Mouse (Mus musculus) c-Kit-positive CD71-negative TER-119-negative erythroid progenitor cells, embryonic 14.5 days (primary cell): Measurements from ENCODE around the gene Taf1c.

Experiments used
- DNase-seq: peaks from one replicate; pipeline ENCODE4 v3.0.0-alpha.2; 2013; ENCODE audit warnings: low read depth

The Taf1c gene

DNA sequence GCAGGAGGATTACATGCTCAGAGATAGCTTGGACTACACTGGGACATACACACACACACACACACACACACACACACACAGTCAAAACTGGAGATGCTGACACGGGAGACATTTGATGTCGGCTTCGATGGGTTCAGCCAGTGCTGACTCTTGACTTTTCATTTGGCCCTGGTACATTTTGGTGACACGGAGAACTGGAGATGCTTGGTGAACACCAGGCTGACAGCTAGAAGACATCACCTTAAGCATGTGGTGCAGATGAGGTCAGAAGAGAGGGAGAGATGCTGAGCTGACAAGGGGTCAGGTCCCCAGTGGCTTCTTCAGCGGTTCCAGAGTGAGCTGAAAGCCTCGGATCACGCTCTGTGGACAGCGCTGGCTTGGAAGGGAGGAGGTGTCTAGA, 18.0 kb upstream of the Taf1c start:
- no peak for DNase-seq

DNA sequence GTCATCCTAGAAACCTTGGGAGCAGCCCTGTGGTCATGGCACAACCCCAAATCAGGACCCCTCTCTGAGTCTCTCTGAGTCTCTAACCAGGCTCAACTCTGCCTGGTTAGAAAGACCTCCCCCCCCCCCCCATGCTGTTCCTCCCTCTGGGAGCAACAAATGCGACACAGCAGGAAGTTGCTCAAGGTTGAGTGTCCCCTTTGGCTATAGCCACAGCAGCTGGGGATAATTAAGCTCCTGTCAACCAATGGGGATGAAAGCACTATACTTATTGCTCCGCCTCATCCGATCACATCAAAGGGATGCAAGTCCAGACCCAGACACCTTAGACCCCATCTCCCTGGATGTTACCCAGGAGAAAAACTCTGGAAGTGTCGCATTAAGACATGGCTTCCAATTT, 17.5 kb upstream of the Taf1c start:
- no peak for DNase-seq

DNA sequence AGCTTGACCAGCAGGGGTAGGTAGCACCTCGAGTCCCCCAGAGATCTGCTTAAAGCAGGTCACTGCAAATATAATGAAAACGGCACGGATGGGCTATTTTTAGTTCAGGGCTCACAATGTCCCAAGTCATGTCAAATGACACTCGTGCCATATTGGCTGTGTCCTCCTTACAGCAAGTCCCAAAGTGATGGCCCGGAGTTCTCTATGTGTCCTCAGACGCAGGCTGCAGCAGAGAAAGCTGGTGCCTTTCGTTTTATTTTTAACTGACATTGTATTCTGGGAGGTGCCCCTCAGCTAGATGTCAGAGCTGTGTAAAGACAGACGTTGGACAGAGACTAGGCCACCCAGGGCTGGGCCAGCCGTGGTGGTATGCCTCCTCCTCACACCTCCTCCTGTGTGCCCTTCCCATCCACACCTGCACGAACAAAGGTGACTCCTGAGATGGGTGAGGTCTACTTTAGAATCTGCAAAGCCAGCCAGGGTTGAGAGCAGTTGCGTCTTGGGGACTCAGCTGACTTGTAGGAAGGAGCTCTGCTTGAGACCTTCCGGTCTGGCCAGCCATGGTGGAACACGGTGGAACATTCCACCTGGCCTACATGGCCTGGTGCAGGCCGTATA, 15.9 kb upstream of the Taf1c start:
- no peak for DNase-seq

DNA sequence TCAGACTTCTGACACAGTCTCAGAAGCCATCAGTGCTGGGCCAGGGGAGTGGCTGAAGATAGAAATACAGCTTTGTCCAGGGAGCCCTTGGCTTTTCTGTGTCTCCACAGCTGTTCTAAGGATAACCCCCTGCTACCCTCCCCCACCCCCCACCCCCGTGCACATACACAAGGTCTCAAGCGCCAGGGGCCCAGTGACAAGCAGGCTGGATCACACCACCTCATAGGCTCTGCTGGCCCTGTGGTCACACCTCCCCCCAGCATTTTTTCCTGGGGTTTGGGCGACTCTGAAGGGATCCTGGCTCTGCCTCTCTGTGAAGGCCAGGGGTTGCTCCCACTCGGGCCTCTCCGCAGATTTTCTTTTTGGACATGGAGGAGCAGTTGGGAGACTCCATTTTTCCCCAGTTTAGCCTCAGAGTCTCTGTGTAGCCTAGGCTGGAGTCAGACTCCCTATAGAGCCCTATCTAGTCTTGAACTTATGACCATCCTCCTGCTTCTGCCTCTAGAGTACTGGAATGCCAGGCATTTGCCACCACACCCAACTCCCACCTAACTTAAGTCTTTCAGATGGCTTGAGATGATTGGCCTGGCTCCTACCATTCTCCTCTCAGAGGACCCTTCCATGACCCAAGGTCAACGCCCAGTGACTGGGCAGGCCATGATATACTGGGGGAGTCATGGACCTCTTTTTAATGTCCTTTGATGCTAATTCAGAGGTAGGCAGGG, 15.3 kb upstream of the Taf1c start:
- DNase-seq, result no peak

DNA sequence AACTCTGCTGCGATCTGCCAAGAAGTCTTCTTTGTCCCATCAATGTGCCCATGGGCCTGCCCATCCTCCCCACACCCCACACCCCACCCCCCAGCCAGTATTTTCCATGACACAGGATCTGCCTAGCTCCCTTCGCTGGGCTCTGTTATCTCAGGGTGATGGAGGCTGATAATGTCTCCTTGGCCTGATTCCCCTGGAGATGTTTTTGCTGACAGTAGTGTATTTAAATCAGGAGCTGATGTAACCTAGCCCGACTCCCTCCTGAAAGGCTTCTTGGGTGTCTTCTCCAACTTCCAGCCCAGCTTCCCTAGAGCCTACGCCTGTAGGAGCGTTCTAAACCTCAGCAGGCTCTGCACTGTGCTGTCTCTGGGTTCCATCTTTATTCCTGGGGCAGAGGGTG, 13.9 kb upstream of the Taf1c start:
- DNase-seq, result no peak

DNA sequence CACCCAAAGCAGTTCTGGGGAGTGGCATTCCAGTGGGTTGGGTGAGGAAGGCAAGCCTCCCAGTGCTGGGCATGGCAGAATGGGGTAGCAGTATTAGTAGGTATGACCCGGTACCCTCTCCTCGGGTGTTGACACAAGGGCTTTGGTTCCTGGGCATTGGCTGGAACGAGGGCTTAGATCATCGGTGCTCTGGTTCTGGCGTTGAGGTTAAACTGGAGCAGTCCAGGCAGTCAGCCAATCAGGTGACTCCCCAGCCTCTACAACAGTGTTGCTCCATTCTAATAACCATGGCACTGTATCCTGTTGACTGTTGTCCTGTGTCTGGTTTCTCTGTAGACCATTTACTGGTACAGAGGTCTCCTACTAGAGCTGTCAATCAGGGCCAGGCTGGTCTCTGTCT, 12.6 kb upstream of the Taf1c start:
- no peak for DNase-seq

DNA sequence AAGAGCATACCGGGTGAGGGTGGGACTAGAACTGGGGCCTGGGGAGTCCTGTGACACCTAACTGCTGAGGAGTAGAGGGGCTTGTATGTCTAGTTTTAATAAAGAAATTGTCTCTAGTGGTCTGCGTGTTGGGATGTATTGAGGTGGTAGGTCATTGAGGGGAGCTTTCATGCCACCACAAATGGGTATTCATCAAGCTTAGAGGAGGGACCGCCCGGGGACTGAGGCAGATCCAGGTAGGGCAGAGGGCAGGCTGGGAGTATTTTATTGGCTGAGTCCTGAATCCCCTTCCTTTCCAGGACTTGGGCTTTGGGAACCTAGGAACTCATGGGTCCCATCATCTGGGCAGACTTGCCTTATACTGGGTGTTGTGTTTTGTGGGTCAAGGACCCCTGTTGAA, 11.8 kb upstream of the Taf1c start:
- no peak for DNase-seq

DNA sequence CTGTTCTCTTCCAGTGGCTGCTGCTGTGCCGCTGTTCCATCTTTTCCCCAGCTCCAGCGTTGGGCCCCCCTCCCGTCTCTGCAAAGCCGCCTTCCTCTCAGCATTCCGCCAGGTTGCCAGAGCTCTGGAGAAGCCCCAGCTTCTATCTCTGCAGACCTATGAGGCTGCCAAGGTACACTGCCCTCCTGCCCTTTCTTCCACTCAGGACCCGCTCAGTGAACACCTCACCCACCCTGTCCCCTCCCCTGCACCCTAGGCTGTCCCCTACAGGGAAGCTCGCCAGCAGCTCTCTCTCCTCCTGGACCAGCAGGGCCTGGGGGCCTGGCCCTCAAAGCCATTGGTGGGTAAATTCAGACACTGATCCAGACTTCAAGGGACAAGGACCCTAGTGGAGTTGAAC, 11.3 kb upstream of the Taf1c start:
- no peak for DNase-seq

DNA sequence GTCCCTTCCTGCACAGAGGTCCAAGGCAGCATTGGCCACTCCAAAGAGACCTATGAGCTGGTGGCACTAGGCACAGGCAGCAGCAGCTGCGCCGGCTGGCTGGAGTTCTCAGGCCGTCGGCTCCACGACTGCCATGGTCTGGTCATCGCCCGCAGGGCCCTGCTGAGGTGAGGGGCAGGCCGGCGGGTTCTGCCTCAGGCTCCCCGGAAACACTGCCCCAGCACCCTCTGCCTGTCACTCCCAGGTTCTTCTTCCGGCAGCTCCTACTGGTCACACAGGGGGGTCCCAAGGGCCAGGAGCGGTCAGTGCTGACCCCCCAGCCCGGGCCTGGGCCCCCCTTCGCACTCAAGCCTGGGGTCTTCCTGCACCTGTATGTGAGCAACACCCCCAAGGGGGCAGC, 10.1 kb upstream of the Taf1c start:
- no peak for DNase-seq

DNA sequence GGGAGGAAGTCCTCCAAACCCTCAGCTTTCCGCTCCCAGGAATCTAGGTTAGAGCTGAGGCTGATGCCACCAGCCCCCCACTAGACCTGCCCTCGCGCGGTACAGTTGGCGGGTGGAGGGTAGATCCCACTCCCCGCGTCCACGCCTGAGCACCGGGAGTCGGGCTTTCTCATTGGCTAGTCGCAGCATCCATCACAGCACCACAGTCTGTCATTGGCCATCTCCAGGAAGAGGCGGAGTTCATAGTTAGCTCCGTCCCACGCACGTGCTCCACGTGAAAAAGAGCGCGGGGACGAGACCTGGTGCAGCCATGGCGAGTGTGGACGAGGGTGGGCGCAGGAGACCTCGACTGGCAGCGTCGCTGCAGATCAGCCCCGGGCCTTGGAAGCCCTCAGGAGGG, 7.4 kb upstream of the Taf1c start, which contains the start of gene Adad2:
Adad2 (plus strand) TSS at position 277 of the 400 bp plus-strand sequence.
- no peak for DNase-seq

DNA sequence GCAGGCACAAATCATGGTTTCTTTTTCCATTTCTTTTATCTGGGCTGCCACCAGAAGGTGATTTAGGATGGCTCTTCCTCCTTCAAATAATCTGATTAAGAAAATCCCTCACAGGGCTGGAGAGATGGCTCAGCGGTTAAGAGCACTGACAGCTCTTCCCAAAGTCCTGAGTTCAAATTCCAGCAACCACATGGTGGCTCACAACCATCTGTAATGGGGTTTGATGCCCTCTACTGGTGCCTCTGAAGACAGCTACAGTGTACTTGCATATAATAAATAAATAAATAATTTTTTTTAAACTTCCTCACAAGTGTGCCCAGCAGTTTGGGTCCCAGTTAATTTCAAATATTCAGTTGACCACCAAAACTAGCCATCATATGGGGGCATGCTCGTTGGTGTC, 1.2 kb upstream of the Taf1c start:
- DNase-seq, result no peak

DNA sequence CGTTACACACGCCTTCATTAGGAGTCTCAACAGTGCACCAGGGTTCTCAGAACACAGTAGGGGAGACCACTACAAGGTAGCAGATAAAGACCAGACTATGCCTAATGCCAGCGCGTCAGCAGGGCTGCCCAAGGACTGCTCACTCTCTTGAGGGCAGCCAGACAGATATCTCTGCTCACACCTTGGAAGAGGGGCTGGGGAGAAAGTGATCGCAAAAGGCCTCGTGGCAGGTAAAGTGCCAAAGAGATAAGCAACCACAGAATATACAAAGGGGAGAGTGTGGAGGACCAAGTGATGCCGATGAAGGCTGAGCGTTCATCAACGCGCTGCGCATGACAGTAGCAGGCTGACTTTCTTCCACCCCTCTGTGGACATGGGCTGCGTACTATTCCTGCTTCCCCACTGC, 621 bp downstream of the Taf1c start:
- DNase-seq, result peak; percentile 13

DNA sequence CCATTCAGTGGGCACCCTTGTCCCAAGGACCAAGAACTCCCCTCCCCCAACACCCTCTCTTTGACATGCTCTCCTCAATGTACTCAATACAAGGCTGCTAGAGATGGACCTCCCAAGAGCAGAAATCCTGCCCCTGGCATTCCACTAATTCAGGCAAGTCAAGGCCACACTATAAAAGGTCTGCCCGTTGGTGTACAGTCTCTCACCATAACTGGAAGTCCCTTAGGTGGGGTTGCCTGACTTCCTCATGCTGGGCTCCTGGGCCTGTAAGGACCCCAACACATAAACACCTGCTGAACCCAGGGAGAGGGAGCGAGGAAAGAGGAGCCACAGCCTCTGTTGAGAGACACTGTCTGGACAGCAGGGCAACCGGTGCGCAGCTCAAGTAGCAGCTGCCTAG, 1.3 kb downstream of the Taf1c start:
- DNase-seq, result no peak

DNA sequence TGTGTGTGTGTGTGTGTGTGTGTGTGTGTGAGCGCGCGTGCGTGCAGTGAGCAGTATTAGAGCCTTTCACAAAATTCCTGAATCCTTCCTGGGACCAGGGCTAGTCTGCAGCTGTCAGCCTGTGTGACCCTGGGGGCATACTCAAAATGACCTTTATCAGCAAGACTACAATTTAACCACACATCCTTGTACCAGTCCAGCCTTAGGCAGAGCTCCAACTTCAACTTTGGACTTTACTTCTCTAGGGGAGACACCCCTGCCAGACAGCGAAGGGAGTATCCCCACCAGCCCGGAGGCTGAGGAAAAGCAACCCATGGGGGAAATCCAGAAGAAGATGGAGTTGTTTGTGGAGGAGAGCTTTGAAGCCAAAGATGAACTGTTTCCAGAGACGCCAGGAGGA, 13.6 kb downstream of the Taf1c start:
- DNase-seq, result no peak

DNA sequence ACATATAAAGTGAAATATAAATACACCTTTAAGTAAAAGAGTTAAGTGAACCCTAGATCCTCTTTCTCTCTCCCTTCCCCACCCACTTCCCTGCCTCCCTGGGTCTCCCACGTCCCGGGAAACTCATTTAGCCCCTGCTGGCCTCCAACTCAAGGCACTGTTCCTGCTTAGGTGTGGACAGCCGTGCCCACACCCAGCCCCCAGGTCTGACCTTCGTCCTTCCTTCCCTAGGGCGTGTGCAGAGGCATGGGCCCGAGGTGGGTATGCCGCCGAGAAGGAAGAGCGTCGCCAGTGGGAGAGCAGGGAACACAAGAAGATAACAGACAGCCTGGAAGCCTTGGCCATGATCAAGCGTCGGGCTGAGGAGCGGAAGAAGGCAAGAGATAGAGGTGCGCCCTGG, 14.7 kb downstream of the Taf1c start:
- no peak for DNase-seq

DNA sequence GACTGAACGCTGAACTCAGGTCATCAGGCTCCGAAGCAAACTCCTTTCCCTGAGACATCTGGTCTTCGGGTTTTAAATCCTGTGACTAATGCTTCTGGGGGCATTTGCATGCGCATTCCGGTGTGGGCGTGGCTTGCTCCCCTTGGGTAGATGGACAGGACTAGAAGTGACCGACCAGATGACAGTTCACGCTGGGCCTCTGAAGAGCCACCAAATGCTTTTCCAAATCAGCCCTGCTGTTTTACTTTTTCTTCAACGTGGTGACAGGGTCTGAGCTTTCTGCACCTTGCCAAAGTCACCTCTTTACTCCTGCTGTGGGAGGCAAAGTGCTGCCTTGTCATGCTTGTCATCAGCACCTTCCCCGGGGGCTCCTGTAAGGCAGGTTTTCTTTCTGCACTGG, 16.2 kb downstream of the Taf1c start:
- no peak for DNase-seq

DNA sequence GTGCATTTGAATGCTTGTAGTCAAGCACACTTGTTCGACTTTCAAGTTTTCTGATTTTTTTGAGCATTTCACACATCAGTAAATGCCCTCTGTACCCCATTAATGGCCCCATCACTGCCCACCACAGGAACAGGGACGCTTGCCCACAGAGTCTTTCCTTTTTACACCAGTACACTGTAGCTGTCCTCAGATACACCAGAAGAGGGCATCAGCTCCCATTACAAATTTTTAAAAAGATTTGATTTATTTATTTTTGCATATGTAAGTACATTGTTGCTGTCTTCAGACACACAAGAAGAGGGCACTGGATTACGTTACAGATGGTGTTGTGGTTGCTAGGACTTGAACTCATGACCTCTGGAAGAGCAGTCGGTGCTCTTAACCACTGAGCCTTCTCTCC, 16.7 kb downstream of the Taf1c start:
- no peak for DNase-seq

DNA sequence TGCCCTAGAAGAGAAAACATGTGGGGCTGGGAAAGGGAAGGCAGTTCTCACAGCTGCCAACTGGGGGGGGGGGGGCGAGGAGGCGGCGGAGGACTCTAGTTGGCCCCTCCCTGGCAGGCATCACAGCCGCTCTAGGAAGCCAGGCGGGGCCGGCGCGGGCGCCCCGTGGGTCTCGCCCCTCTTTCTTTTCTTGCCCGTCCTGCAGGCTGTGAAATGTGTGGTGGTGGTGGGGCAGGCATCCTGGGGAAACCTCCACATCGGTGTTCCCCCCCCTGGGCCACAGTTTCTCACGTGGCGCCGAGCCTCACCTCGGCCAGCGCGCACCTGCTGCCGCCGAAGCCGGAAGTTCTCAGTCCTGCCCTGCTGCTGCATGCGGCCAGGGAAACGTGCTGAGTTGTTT, 19.1 kb downstream of the Taf1c start:
- no peak for DNase-seq

DNA sequence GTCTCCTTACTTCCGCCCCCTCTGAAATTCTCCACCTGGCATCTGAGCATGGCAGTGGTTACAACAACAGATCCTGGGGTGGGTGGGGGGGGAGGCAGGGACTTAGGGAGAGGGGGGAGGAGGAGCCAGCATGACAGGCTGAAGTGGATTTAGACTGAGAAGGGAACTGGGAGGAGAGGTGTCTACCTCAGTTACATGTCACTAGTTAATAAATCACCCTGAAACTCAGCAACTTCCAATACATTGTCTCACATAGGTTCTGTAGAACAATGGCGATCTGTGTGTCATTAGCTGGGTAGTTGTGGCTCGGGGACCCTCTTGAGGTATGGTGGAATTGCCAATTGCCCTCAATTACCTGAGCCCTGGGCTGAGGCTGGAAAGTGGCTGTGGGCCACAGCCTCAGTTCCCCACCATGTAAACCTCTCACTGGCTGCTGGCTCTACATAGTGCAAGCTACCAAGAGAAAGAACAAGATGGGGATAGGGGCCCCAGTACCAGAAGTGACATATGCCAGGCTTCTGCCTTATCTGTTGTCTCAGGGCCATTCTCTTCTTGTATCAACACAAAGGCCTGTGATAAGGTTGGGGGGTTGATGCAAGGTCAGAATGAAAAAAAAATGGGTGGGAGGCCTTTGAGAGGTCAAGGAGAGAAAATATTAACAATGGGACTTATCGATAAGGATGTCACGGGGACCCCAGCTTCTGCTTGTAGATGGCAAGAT, 24.4 kb downstream of the Taf1c start:
- DNase-seq, result no peak

DNA sequence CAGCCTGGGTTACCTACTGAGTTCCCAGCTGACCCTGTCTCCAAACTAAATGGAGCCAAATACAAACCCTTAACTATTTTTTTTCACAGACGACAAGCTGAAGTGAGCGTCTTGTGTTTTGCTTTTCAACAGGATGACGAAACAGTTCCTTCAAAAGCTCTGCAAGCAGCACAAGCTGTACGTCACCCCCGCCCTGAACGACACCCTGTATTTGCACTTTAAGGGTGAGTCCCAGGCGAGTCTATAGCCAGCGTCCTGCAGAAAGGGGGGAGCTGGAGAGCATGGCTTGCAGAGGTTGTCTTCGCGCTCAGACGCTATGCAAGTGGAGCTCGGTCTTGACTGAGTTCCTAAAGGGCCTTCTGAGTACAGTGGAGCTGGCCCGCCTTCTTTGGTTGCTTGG, 25.9 kb downstream of the Taf1c start:
- DNase-seq, result no peak

DNA sequence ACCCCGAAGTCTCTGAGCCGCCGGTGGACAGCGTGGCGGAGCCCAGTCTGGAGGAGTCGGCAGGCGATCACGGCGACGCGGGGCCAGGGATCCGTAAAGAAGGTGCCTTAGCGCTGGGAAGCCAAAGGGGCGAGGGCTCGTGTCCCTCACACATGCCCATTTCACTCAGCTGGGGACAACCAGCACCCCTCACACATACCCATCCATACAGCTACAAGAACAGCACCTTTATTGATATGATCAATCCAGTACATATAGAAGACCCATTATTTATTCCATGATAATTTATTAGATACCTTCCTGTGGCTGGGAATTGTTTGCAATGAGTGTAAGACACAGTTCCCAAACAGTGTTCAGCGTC, 29.7 kb downstream of the Taf1c start:
- DNase-seq, result no peak

DNA sequence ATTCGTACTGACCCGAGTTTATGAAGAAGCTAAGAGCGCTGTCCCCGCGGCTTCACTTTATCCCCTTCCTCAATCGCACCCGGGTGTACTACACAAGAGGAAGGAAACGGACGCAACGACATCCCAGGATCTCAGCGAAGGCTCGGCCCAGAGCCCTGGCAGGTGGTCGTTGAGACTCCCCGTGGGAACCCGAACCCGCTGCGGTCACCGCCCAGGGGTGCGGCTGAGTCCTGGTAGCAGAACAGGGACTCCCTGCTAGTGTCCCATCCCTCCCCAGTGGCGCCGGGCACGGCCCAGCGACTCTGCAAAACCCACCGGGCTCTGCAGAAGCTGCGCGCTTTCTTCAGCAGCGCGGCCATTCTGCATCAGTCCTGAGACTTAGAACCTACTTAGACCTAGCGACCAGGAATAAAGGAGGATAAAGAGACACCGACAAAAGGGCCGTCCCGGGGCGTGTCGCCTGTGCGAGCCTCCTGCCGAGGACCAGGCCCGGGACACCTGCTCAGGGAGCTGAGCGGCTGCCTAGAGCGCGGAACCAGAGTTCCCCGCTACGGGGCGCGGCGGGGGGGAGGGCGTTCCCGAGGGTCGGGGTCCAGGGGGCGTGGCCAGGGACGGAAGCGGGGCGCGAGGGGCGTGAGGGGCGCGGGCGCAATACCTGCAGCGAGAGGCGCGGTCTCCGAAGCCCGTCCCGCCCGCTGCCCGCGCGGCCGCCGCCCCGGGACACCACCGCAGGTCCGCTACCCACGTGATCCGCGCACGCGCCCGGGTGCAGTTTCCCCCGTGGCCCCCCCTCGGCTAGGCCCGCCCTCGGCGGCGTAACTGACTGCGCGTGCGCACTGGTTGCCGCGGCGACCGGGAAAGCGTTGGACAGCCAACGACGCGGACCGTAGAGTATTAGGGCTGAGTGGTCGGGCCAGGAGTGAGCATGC, 30.3 kb downstream of the Taf1c start, which contains the start of the genes Hsdl1 and Dnaaf1:
Hsdl1 (minus strand) TSS at position 747 of the 929 bp plus-strand sequence.
Dnaaf1 (plus strand) TSS at position 799 of the 929 bp plus-strand sequence.
- peak; percentile 77 for DNase-seq
